Mouse (Mus musculus) limb, embryonic 12.5 days (tissue): ENCODE data around the gene Poldip2. TPM values are rescaled to one million over a fixed set of nuclear protein-coding genes. Genes with fewer than 3 reads are reported as not detected.

Experiments used
- ATAC-seq: fragments of 200-750 bp; cut with Nextera tagmentation; 2 replicates; pipeline ENCODE4 v1.8.0; 2017; ENCODE audit warnings: low read depth, moderate TSS enrichment; ENCODE audit not compliant: insufficient number of reproducible peaks, insufficient read depth, low FRiP score, low TSS enrichment
- H3K27ac ChIP-seq: fragments of 300-500 bp; sonication (generic); 2 replicates; pipeline ENCODE4 v1.5.1; 2016; ENCODE audit warnings: mild to moderate bottlenecking, moderate library complexity
- H3K27me3 ChIP-seq: fragments of 300-500 bp; sonication (generic); 2 replicates; pipeline ENCODE4 v1.6.1; 2016; ENCODE audit warnings: mild to moderate bottlenecking, moderate library complexity
- H3K36me3 ChIP-seq: fragments of 300-500 bp; sonication (generic); 2 replicates; pipeline ENCODE4 v1.6.1; 2016; ENCODE audit warnings: mild to moderate bottlenecking, moderate library complexity
- H3K4me1 ChIP-seq: fragments of 300-500 bp; sonication (generic); replicated peaks from 2 replicates; pipeline ENCODE4 v1.6.1; 2016
- H3K4me2 ChIP-seq: fragments of 300-500 bp; sonication (generic); 2 replicates; pipeline ENCODE4 v1.6.1; 2016; ENCODE audit warnings: mild to moderate bottlenecking, moderate library complexity
- H3K4me3 ChIP-seq: fragments of 300-500 bp; sonication (generic); replicated peaks from 2 replicates; pipeline ENCODE4 v1.5.1; 2016; ENCODE audit warnings: mild to moderate bottlenecking
- H3K9ac ChIP-seq: fragments of 300-500 bp; sonication (generic); replicated peaks from 2 replicates; pipeline ENCODE4 v1.6.1; 2016; ENCODE audit warnings: mild to moderate bottlenecking, moderate library complexity
- H3K9me3 ChIP-seq: fragments of 300-500 bp; sonication (generic); 2 replicates; pipeline ENCODE4 v1.6.1; 2016; ENCODE audit warnings: mild to moderate bottlenecking, moderate library complexity
- WGBS: fragments of 180-500 bp; shearing (Covaris S2); methylation state at CpG from one replicate; pipeline ENCODE4 v1.1.7; 2016; 5-methylcytosine and 5-hydroxymethylcytosine counted together
- polyA plus RNA-seq: library from polyadenylated mRNA; unstranded; fragments of >200 nt; fragmentation: Nextera tagmentation; extraction: Ambion mirVana; gene quantifications from 2 replicates; pipeline ENCODE4 v1.2.1, GENCODE M21; 2016

Poldip2 gene
- polyA plus RNA-seq, result 176 and 180 TPM in 2 replicates

- WGBS, result under 1% methylated on average over 67 of the region's 67 CpGs
- no peaks in the 10 kb centered on the region for H3K27me3 ChIP-seq
- H3K36me3 ChIP-seq, result peaks cover 56% of the 10 kb centered on the region
- ATAC-seq, result peak; percentile 95
- H3K4me3 ChIP-seq, result peak within 1 kb of the TSS; percentile 69
- H3K4me1 ChIP-seq, result peaks cover 16% of the 10 kb centered on the region
- H3K9ac ChIP-seq, result peak within 1 kb of the TSS; percentile 94
- peak within 1 kb of the TSS; percentile 84 for H3K27ac ChIP-seq
- H3K9me3 ChIP-seq, result no peaks in the 10 kb centered on the region
- H3K4me2 ChIP-seq, result peak within 1 kb of the TSS; percentile 86
Observed at GRCm38 (mm10) chr11:78512025-78512957, at the start of gene Poldip2, which contains the start of gene Tmem199. Poldip2 (plus strand) TSS chr11:78512193. Tmem199 (minus strand) TSS chr11:78512172.

GRCm38 (mm10) chr11:78462669-78463068, 49.3 kb upstream of the Poldip2 start:
- no peaks in the 10 kb centered on the region for H3K9me3 ChIP-seq
- peaks cover 27% of the 10 kb centered on the region for H3K4me1 ChIP-seq
- ATAC-seq, result no peak
- H3K4me2 ChIP-seq, result no peak overlapping the region
- H3K4me3 ChIP-seq, result no peak overlapping the region
- H3K27ac ChIP-seq, result no peak overlapping the region
- H3K9ac ChIP-seq, result no peak overlapping the region
- no peaks in the 10 kb centered on the region for H3K36me3 ChIP-seq
- 72% methylated on average over 5 of the region's 5 CpGs for WGBS
- no peaks in the 10 kb centered on the region for H3K27me3 ChIP-seq

- Histone ChIP-seq H3K27ac (no peak overlapping the region), H3K4me1 (peaks cover 27% of the 10 kb centered on the region), H3K9ac (no peak overlapping the region), H3K9me3 (no peaks in the 10 kb centered on the region), H3K36me3 (no peaks in the 10 kb centered on the region), H3K4me3 (no peak overlapping the region), H3K4me2 (no peak overlapping the region), H3K27me3 (no peaks in the 10 kb centered on the region)
- ATAC-seq, result no peak
- 58% methylated on average over 13 of the region's 13 CpGs for WGBS
Observed at GRCm38 (mm10) chr11:78463286-78464036, 48.5 kb upstream of the Poldip2 start.

GRCm38 (mm10) chr11:78465116-78465515, 46.9 kb upstream of the Poldip2 start:
- ATAC-seq, result no peak
- no peaks in the 10 kb centered on the region for H3K36me3 ChIP-seq
- H3K4me3 ChIP-seq, result peak overlapping the region; percentile 68
- H3K4me1 ChIP-seq, result peaks cover 27% of the 10 kb centered on the region
- H3K4me2 ChIP-seq, result peak overlapping the region; percentile 66
- H3K9ac ChIP-seq, result peak overlapping the region; percentile 75
- H3K9me3 ChIP-seq, result no peaks in the 10 kb centered on the region
- H3K27me3 ChIP-seq, result no peaks in the 10 kb centered on the region
- 37% methylated on average over 9 of the region's 9 CpGs for WGBS
- H3K27ac ChIP-seq, result peak overlapping the region; percentile 96; the same call in 1 of the 2 replicates

DNA sequence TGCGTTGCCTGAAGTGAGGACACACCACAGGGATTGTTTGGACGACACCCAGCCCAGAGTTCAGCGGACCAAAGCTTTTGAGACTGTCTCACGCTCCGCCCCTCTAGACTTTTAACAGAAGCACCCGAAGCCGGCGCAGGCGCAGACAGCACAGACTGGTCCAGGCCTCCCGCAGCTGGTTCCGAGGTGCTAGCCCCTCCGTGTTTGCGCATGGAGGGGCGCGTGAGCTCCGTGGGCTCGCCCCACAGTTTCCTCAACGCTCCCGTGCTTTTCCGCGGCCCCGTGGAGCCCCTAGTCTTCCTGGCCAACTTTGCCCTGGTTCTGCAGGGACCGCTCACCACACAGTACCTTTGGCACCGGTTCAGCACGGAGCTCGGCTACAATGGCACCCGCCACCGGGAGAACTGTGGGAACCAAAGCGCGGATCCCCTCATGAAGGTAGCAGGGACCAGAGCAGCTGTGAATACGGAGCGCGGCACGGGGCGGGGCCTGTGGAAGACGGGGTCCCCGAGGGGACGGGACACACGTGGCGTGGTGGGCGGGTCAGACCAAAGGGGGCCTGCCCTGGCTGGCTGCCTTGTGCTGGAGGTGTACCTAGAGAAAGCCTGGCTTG, 46.3 kb upstream of the Poldip2 start, which contains the start of gene Slc46a1:
Gene Slc46a1, plus strand, starts transcription at position 130 of the 613 bp plus-strand sequence.
- Histone ChIP-seq H3K27me3 (no peaks in the 10 kb centered on the region), H3K4me1 (peaks cover 27% of the 10 kb centered on the region), H3K4me3 (peak within 1 kb of the TSS; percentile 68), H3K4me2 (peak within 1 kb of the TSS; percentile 66), H3K27ac (peak within 1 kb of the TSS; percentile 96), H3K36me3 (no peaks in the 10 kb centered on the region), H3K9ac (peak within 1 kb of the TSS; percentile 75), H3K9me3 (no peaks in the 10 kb centered on the region)
- ATAC-seq, result peak; percentile 93
- WGBS, result under 1% methylated on average over 41 of the region's 41 CpGs

GRCm38 (mm10) chr11:78466242-78466912, 45.6 kb upstream of the Poldip2 start:
- H3K27ac ChIP-seq, result peak overlapping the region; percentile 96
- H3K4me3 ChIP-seq, result peak overlapping the region; percentile 68
- peak; percentile 9; the same call in 1 of the 2 replicates for ATAC-seq
- no peaks in the 10 kb centered on the region for H3K9me3 ChIP-seq
- H3K9ac ChIP-seq, result peak overlapping the region; percentile 75
- peak overlapping the region; percentile 66 for H3K4me2 ChIP-seq
- peaks cover 27% of the 10 kb centered on the region for H3K4me1 ChIP-seq
- 74% methylated on average over 23 of the region's 23 CpGs for WGBS
- no peaks in the 10 kb centered on the region for H3K27me3 ChIP-seq
- H3K36me3 ChIP-seq, result peaks cover 6% of the 10 kb centered on the region; the same call in 1 of the 2 replicates

DNA sequence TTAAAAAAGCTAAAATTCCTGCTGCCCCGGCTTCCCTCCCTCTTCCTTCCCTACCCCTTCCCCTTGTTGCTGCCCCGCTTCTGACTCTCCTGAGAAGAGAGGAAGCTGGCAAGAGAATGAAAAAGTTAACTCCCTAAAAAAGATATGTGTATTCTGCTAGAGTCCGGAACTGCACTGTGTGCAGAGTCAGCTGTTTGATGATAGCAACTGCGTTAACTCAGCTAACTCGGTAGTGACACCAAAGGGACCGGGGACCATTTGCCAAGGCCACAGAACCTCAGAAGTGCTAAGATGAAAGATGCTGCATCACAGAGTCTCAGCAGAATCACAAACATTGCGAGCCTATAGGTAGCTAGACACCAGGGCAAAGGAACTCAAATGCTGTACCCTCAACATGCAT, 44.5 kb upstream of the Poldip2 start:
- no peak overlapping the region for H3K9ac ChIP-seq
- H3K27ac ChIP-seq, result no peak overlapping the region
- no peak for ATAC-seq
- H3K27me3 ChIP-seq, result no peaks in the 10 kb centered on the region
- WGBS, result 83% methylated on average over 7 of the region's 7 CpGs
- H3K36me3 ChIP-seq, result peaks cover 13% of the 10 kb centered on the region; the same call in 1 of the 2 replicates
- no peak overlapping the region for H3K4me3 ChIP-seq
- peaks cover 27% of the 10 kb centered on the region for H3K4me1 ChIP-seq
- no peaks in the 10 kb centered on the region for H3K9me3 ChIP-seq
- no peak overlapping the region for H3K4me2 ChIP-seq

DNA sequence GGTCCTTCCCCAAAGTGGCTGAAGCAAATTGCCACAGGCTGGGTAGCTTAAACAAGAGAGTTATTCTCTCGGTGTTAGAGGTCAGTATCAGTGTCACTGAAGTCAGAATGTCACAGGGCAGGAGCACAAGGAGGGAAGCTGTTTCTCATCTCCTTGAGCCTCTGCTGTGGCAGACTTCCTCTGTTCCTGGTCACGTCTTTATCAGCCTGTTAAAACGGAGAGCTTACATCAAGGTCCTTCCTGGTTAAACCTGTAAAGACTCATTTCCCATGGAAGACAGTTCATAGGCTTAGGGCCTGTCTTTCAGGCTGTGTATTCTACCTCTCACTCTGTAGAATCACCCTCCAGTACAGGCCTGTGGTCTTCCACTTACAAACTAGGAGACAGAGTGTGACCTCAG, 44.1 kb upstream of the Poldip2 start:
- H3K4me3 ChIP-seq, result no peak overlapping the region
- no peaks in the 10 kb centered on the region for H3K27me3 ChIP-seq
- 42% methylated on average over 3 of the region's 3 CpGs for WGBS
- no peak overlapping the region for H3K27ac ChIP-seq
- H3K9me3 ChIP-seq, result no peaks in the 10 kb centered on the region
- H3K36me3 ChIP-seq, result peaks cover 13% of the 10 kb centered on the region; the same call in 1 of the 2 replicates
- H3K4me1 ChIP-seq, result peaks cover 27% of the 10 kb centered on the region
- no peak for ATAC-seq
- H3K9ac ChIP-seq, result no peak overlapping the region
- H3K4me2 ChIP-seq, result no peak overlapping the region

DNA sequence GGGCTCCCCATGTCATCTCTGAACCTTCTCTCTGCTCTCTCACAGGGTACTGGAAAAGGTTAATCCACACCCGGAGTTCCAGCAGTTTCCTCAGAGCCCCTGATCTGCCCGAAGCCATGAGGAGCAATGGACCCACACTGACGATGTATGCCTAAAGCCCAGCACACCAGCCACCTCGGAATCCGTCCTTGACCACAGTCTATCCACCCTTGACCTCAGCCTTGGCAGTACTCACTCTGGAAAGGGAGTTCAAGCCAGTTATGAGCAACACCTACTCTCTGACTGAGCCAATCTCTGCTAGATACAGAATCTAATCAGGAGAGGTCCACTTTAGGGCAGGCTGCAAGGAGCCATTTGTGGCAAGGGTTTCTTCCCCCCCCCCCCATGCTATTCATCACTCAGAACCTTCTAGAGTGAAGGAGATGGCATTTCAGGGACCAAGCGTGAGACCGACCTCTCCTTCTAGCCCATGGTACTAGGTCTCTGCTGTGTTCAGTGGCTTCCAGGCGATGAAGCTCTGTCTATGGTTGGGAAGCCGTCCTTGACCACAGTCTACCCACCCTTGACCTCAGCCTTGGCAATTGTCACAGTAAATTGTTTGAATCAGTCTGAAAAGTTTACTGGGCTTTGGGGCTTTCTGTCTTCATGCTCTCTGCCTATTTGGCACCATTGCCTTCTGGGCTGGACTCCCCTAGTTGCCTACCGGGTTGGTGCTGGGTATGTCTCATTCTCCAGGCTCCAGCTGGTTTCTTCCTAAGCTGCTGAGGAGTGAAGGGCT, 40.5 kb upstream of the Poldip2 start:
- H3K4me2 ChIP-seq, result no peak overlapping the region
- 91% methylated on average over 10 of the region's 10 CpGs for WGBS
- H3K9me3 ChIP-seq, result no peaks in the 10 kb centered on the region
- no peak overlapping the region for H3K27ac ChIP-seq
- peaks cover 13% of the 10 kb centered on the region; the same call in 1 of the 2 replicates for H3K36me3 ChIP-seq
- peaks cover 4% of the 10 kb centered on the region for H3K4me1 ChIP-seq
- H3K9ac ChIP-seq, result no peak overlapping the region
- H3K27me3 ChIP-seq, result no peaks in the 10 kb centered on the region
- ATAC-seq, result no peak
- no peak overlapping the region for H3K4me3 ChIP-seq

DNA sequence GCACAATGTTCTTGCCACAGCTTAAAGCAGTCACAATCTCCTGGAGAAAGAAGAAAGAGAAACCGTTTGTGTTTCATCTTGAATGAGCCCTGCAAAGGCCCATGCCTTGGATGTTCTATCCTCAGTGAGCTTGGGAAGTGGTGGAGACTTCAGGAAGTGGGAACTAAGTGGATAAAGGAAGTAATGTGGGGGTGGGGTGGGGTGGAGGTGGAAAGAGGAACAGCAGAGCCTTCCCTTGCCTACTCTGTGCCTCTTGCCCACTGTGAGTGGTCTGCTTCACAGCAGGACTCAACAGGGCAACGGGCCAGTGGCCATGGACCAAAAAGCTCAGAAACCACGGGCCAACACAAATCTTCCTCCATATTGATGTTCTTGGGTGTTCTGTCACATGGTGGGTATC, 36.7 kb upstream of the Poldip2 start:
- Histone ChIP-seq H3K4me1 (no peaks in the 10 kb centered on the region), H3K27ac (no peak overlapping the region), H3K27me3 (no peaks in the 10 kb centered on the region), H3K36me3 (peaks cover 13% of the 10 kb centered on the region; the same call in 1 of the 2 replicates), H3K9me3 (no peaks in the 10 kb centered on the region), H3K9ac (no peak overlapping the region), H3K4me2 (no peak overlapping the region), H3K4me3 (no peak overlapping the region)
- WGBS, result 85% methylated on average over 3 of the region's 3 CpGs
- ATAC-seq, result no peak
